Mouse (Mus musculus) neutrophil, adult 65 days (primary cell): ENCODE measurements around the gene Ypel1. TPM values are rescaled to one million over a fixed set of nuclear protein-coding genes. Genes with fewer than 3 reads are reported as not detected.

ENCODE experiments used
- total RNA-seq: library from RNA; stranded (reverse); gene quantifications from 2 replicates; pipeline ENCODE4 v1.2.4, GENCODE M21; 2023

Ypel1 gene
- 0.28 and 0.48 TPM in 2 replicates for total RNA-seq

GRCm38 (mm10) chr16:17069511-17070443 is at the start of gene Ypel1:
TSS of gene Ypel1 (plus strand) at chr16:17069696.

DNA sequence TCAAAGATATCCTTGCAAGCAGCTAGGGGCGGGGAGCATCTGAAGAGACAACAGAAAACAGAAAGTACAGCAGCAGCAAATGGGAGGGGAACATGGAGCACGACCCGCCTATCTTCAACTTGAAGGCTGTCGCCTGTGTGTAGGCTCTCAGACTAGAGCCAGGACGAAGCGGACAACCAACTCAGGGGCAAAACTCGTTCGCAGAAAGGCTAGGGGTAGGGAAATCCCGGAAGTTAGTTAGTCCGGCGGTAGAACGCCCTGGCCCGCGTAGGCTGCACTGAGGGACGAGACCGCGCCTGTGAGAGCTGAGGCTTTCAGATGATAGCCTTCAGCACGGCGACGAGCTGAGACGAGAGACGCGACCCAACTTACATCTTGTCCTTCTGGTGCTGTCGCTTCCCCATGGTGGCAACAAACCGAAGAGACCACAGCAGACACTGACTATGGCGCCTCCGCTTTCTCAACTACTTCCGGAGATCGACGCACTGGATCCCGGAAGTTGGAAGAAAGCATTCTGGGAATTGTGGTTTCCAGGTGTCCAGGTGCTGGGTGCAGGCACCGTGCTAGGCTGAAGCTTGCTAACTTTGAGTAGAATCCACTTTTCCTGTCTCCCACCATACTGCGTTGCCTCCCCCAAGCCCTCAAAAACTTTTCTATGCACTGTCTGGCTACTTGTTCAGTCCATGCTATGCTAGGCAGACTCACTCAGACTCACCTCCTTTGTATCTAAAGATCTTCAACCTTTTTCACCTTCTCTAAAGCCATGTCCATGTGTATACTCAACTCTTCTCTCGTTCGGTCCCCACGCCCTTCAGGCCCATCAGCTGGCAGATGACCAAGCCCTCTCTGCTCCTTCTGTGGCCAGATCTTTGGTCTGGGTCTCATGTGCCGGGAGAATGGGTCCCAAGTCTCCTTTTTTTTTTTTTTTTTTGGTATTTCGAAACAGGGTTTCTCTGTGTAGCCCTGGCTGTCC is 41.6 kb downstream of the Ypel1 start, which contains the start of gene Ppil2:
Ppil2 (minus strand) TSS at position 487 of the 973 bp plus-strand sequence.

GRCm38 (mm10) chr16:17124871-17125520 is 55.5 kb downstream of the Ypel1 start, which contains the start of gene 2610318N02Rik:
TSS of gene 2610318N02Rik (minus strand) at chr16:17125167.

GRCm38 (mm10) chr16:17132089-17132905 is 62.8 kb downstream of the Ypel1 start, which contains the start of gene Sdf2l1:
TSS of gene Sdf2l1 (minus strand) at chr16:17132383.

Other genes with a start within 250 kb of the Ypel1 start
- gene Spag6l, start 240.2 kb upstream of the Ypel1 start, total RNA-seq = 4.9 and 6.5 TPM in 2 replicates
- 1.2 and 5.5 TPM in 2 replicates for gene Igll1, start 205.7 kb upstream of the Ypel1 start, total RNA-seq
- gene Top3b, start 199.0 kb upstream of the Ypel1 start, total RNA-seq = 83.2 and 103 TPM in 2 replicates
- 1.4 and 2.7 TPM in 2 replicates for gene Vpreb1, start 198.9 kb upstream of the Ypel1 start, total RNA-seq
- gene Ppm1f, start 173.2 kb upstream of the Ypel1 start, total RNA-seq = 7.5 and 8.2 TPM in 2 replicates
- gene Mapk1, start 86.3 kb upstream of the Ypel1 start, total RNA-seq = 103 and 113 TPM in 2 replicates
- 63.4 and 77.0 TPM in 2 replicates for gene Ppil2, start 41.6 kb downstream of the Ypel1 start, total RNA-seq
- 4.2 and 5.7 TPM in 2 replicates for gene 2610318N02Rik, start 55.5 kb downstream of the Ypel1 start, total RNA-seq
- gene Sdf2l1, start 62.7 kb downstream of the Ypel1 start, total RNA-seq = 37.5 and 40.5 TPM in 2 replicates
- gene Ydjc, start 74.9 kb downstream of the Ypel1 start, total RNA-seq = 4.4 and 6.4 TPM in 2 replicates
- 1.1 and 2.1 TPM in 2 replicates for gene Ccdc116, start 77.5 kb downstream of the Ypel1 start, total RNA-seq
- gene Ube2l3, start 133.0 kb downstream of the Ypel1 start, total RNA-seq = 141 and 143 TPM in 2 replicates
- 0.41 TPM in 1 of 2 replicates, not detected in the other for gene Rimbp3, start 138.9 kb downstream of the Ypel1 start, total RNA-seq
- gene Hic2, start 163.9 kb downstream of the Ypel1 start, total RNA-seq = 1.9 and 3.3 TPM in 2 replicates
- gene Tmem191c, start 206.4 kb downstream of the Ypel1 start, total RNA-seq = 2.8 and 2.9 TPM in 2 replicates